Mouse (Mus musculus) activated CD4-positive, CD25-positive, alpha-beta regulatory T cell (primary cell): Measurements from ENCODE around the gene Rnf4. TPM values are rescaled to one million over a fixed set of nuclear protein-coding genes. Genes with fewer than 3 reads are reported as not detected.

Source experiments
- polyA plus RNA-seq, 2 experiments: library from polyadenylated mRNA; unstranded; fragments of 100-300 nt; shearing (Covaris generic); gene quantifications; one replicate each; pipeline ENCODE4 v1.2.1; 2017

Rnf4 gene
- 100 to 1,000 TPM; 130 to 151 TPM for polyA plus RNA-seq

DNA sequence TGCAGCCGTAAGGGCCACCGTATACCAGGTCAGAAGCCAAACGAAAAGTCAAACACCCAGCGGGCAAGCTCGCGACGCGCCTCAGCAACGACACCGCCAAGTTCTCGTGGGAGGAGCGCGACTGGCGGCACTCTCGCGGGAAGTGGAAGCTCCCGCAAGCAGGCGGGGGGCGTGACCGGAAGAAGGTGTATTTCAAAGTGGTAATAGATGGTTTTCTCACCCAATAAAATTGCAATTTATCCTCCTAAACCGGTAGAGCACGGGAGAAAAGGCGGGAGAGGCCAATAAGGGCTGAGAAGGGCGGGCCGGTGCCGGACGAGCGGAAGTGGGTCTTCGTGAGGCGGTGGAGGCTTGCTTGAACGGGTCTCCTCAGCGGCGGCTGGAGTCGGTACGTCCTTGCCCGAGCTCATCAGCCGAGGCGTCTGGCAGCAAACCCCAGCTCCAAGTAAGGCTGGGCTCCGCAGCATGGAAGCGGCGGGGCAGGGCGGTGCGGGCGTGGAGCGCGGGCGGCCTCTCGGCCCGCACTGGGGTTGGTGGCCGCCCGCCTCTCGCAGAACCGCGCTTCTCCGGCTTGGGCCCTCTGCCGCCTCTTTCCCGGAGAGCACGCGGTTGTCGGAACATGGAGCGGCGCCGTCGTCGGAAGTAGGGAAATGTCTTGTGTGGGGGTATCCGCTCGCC lies at the start of gene Rnf4:
Rnf4 (plus strand) TSS at position 193 of the 678 bp plus-strand sequence.

DNA sequence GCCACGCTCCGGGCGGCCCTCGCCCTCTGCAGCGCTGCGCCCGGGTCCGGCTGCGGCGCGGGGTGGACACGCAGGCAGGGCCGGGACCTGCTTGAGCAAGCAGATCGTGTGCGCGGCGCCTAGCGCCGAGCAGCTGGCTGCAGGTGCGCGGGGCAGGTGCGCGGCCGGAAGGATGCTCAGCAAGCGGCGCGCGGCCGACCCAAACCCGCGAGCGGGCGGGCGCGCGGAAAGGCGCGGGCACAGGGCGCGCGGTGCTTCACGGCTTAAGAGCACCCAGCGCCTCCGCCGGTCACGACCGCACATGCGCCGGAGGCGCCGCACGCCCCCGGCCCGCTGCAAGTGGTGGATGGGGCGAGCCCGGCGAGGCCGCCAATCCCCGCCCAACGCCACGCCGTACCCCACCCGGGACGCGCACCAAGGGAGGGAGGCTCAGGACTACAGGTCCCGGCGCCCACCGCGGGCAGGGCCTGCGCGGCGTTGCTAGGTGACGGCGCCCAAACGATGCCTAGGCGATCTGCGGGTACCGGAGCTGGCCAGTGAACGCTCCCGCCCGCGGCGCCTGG lies 47.9 kb upstream of the Rnf4 start, which contains the start of the genes Zfyve28 and Cfap99:
Zfyve28 (minus strand) TSS at position 296 of the 563 bp plus-strand sequence.
Cfap99 (plus strand) TSS at position 447 of the 563 bp plus-strand sequence.

DNA sequence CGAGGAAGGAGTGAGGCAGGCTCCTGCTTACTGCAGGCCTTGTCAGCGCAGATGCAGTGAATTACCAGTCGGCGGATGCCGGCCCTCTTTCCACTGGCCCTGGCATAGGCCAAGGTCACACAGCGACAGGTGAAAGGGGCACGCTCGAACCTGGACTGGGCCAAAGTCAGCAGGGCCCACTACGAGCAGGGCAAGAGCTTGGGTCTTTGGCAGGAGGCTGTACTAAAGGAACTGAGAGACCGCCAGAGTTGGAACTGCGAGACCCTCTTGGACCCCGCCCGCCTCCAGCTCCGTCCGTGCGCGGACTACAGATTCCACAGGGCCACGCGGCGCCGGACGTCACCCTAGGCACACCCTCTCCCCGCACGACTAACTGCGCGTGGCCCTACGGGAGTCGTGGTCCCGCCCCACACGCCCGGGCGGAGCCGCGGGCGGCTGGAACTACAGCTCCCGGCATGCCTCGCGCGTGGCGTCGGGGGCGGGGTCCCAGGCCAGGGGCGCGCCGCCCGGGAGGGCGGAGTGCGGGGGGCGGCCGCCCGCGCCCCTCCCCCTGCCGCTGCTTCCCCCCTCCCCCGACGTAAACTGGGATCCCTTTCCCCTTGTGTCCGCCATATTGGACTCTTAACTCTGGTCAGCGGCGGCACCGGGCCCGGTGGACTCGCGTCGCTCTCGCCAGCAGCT lies 33.4 kb downstream of the Rnf4 start, which contains the start of gene Fam193a:
Fam193a (plus strand) TSS at position 593 of the 681 bp plus-strand sequence.

Other genes with a start within 250 kb of the Rnf4 start
- gene Poln, start 166.8 kb upstream of the Rnf4 start, polyA plus RNA-seq = 1 to 10 TPM in 1 of 2 experiments, under 1 TPM in 1; 0.66 to 2.3 TPM
- 10 to 100 TPM; 46.1 to 62.1 TPM for gene Haus3, start 166.8 kb upstream of the Rnf4 start, polyA plus RNA-seq
- 10 to 100 TPM; 73.7 to 94.9 TPM for gene Mxd4, start 148.6 kb upstream of the Rnf4 start, polyA plus RNA-seq
- 1 to 10 TPM; 1.9 to 4.9 TPM for gene Zfyve28, start 47.8 kb upstream of the Rnf4 start, polyA plus RNA-seq
- gene Cfap99, start 47.7 kb upstream of the Rnf4 start, polyA plus RNA-seq = not detected
- gene Fam193a, start 33.6 kb downstream of the Rnf4 start, polyA plus RNA-seq = 10 to 100 TPM; 17.1 to 17.5 TPM
- 10 to 100 TPM; 25.1 to 40.9 TPM for gene Tnip2, start 177.7 kb downstream of the Rnf4 start, polyA plus RNA-seq
- 10 to 100 TPM; 16.1 to 18.9 TPM for gene Sh3bp2, start 189.5 kb downstream of the Rnf4 start, polyA plus RNA-seq
- gene Add1, start 237.4 kb downstream of the Rnf4 start, polyA plus RNA-seq = 100 to 1,000 TPM; 214 to 234 TPM